Mouse (Mus musculus): ENCODE measurements at regions not wholly inside any gene's neighbourhood (a gene's known extent, or its start where the extent isn't known, plus 50 kb on each side); places are given as distances from the start of the nearest gene placed in this dataset.

DNA sequence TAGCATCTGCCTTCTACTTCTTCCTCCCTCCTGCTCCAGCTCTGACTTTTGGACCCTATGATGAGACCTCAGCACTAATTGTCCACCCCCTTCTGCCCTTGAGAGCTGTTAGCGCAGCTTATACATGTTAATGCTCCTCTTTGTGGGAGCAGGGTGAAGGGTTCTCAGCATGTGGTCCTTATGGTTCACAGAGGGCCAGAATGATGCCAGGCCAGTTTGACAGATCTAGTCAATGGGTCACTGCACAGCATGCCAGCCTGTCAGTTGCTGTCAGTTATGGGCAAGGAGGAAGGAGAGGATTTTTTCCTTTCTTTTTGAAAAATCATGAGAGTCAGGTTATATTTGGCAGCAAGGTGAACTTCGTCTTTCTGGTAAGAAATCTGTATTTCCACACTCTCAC, 68.4 kb downstream of the 4931417E11Rik start:
- H3K4me3 ChIP-seq (ENCODE audit: insufficient read depth, poor library complexity, severe bottlenecking) = no peak overlapping the region
- no peaks in the 10 kb centered on the region for H3K79me3 ChIP-seq (ENCODE audit: low read depth)
- no peaks in the 10 kb centered on the region for H3K79me2 ChIP-seq (ENCODE audit: control insufficient read depth, insufficient read depth)
- TF ChIP-seq MAX (IDR thresholded peaks at IDR 0.05) (no peak), CTCF (IDR thresholded peaks at IDR 0.05; ENCODE audit: control insufficient read depth, insufficient read depth, insufficient read length) (no peak), CEBPB (IDR thresholded peaks at IDR 0.05; ENCODE audit: low read depth) (no peak), MYOG (IDR thresholded peaks at IDR 0.05; ENCODE audit: control insufficient read depth, extremely low read depth, insufficient read length) (no peak), FOSL1 (IDR thresholded peaks at IDR 0.05; ENCODE audit: insufficient read depth, low read length, poor library complexity, severe bottlenecking) (no peak), USF1 (IDR thresholded peaks at IDR 0.05; ENCODE audit: low read depth) (no peak), MYOD1 (IDR thresholded peaks at IDR 0.05; ENCODE audit: control insufficient read depth, insufficient read length, low read depth) (no peak)
- H3K36me3 ChIP-seq (ENCODE audit: control insufficient read depth, insufficient read depth) = no peaks in the 10 kb centered on the region
- no peaks in the 10 kb centered on the region for H3K27me3 ChIP-seq (ENCODE audit: control insufficient read depth, insufficient read depth, insufficient read length)
- H3ac ChIP-seq (ENCODE audit: control insufficient read depth, insufficient read length, low read depth) = no peak overlapping the region

GRCm38 (mm10) chr6:73389301-73389700, 80.2 kb downstream of the 4931417E11Rik start:
- TF ChIP-seq USF1 (IDR thresholded peaks at IDR 0.05; ENCODE audit: low read depth) (no peak), FOSL1 (IDR thresholded peaks at IDR 0.05; ENCODE audit: insufficient read depth, low read length, poor library complexity, severe bottlenecking) (no peak), CEBPB (IDR thresholded peaks at IDR 0.05; ENCODE audit: low read depth) (no peak)
- Histone ChIP-seq H3K27me3 (ENCODE audit: control insufficient read depth, insufficient read depth, insufficient read length) (no peaks in the 10 kb centered on the region), H3K36me3 (ENCODE audit: control insufficient read depth, insufficient read depth) (no peaks in the 10 kb centered on the region), H3K79me3 (ENCODE audit: low read depth) (no peaks in the 10 kb centered on the region), H3K79me2 (ENCODE audit: control insufficient read depth, insufficient read depth) (no peaks in the 10 kb centered on the region), H3K4me3 (ENCODE audit: insufficient read depth, poor library complexity, severe bottlenecking) (no peak overlapping the region), H3ac (ENCODE audit: control insufficient read depth, insufficient read length, low read depth) (no peak overlapping the region)

- Histone ChIP-seq H3K36me3 (ENCODE audit: control insufficient read depth, insufficient read depth) (no peaks in the 10 kb centered on the region), H3K79me2 (ENCODE audit: control insufficient read depth, insufficient read depth) (no peaks in the 10 kb centered on the region), H3K79me3 (ENCODE audit: low read depth) (no peaks in the 10 kb centered on the region), H3K27me3 (ENCODE audit: control insufficient read depth, insufficient read depth, insufficient read length) (no peaks in the 10 kb centered on the region), H3K4me3 (ENCODE audit: insufficient read depth, poor library complexity, severe bottlenecking) (no peak overlapping the region), H3ac (ENCODE audit: control insufficient read depth, insufficient read length, low read depth) (no peak overlapping the region)
- TF ChIP-seq USF1 (IDR thresholded peaks at IDR 0.05; ENCODE audit: low read depth) (no peak), CEBPB (IDR thresholded peaks at IDR 0.05; ENCODE audit: low read depth) (no peak), MYOD1 (IDR thresholded peaks at IDR 0.05; ENCODE audit: control insufficient read depth, insufficient read length, low read depth) (no peak), MAX (IDR thresholded peaks at IDR 0.05) (no peak)
Measured at GRCm38 (mm10) chr6:73386261-73386660, 83.2 kb downstream of the 4931417E11Rik start.

GRCm38 (mm10) chr6:73379825-73380224, 89.6 kb downstream of the 4931417E11Rik start:
- H3ac ChIP-seq (ENCODE audit: control insufficient read depth, insufficient read length, low read depth) = no peak overlapping the region
- H3K79me2 ChIP-seq (ENCODE audit: control insufficient read depth, insufficient read depth) = no peaks in the 10 kb centered on the region
- no peaks in the 10 kb centered on the region for H3K27me3 ChIP-seq (ENCODE audit: control insufficient read depth, insufficient read depth, insufficient read length)
- H3K36me3 ChIP-seq (ENCODE audit: control insufficient read depth, insufficient read depth) = no peaks in the 10 kb centered on the region
- no peaks in the 10 kb centered on the region for H3K79me3 ChIP-seq (ENCODE audit: low read depth)
- H3K4me3 ChIP-seq (ENCODE audit: insufficient read depth, poor library complexity, severe bottlenecking) = no peak overlapping the region
- TF ChIP-seq MYOD1 (IDR thresholded peaks at IDR 0.05; ENCODE audit: control insufficient read depth, insufficient read length, low read depth) (no peak), CEBPB (IDR thresholded peaks at IDR 0.05; ENCODE audit: low read depth) (no peak), USF1 (IDR thresholded peaks at IDR 0.05; ENCODE audit: low read depth) (no peak)

GRCm38 (mm10) chr6:73377884-73378283, 91.6 kb downstream of the 4931417E11Rik start:
- TF ChIP-seq FOSL1 (IDR thresholded peaks at IDR 0.05; ENCODE audit: insufficient read depth, low read length, poor library complexity, severe bottlenecking) (no peak), MYOG (IDR thresholded peaks at IDR 0.05; ENCODE audit: control insufficient read depth, extremely low read depth, insufficient read length) (no peak), MAX (IDR thresholded peaks at IDR 0.05) (no peak), MYOD1 (IDR thresholded peaks at IDR 0.05; ENCODE audit: control insufficient read depth, insufficient read length, low read depth) (no peak), USF1 (IDR thresholded peaks at IDR 0.05; ENCODE audit: low read depth) (no peak), CEBPB (IDR thresholded peaks at IDR 0.05; ENCODE audit: low read depth) (no peak), CTCF (IDR thresholded peaks at IDR 0.05; ENCODE audit: control insufficient read depth, insufficient read depth, insufficient read length) (no peak)
- H3ac ChIP-seq (ENCODE audit: control insufficient read depth, insufficient read length, low read depth) = no peak overlapping the region
- H3K4me3 ChIP-seq (ENCODE audit: insufficient read depth, poor library complexity, severe bottlenecking) = no peak overlapping the region
- peaks cover 3% of the 10 kb centered on the region for H3K27me3 ChIP-seq (ENCODE audit: control insufficient read depth, insufficient read depth, insufficient read length)
- no peaks in the 10 kb centered on the region for H3K79me2 ChIP-seq (ENCODE audit: control insufficient read depth, insufficient read depth)
- no peaks in the 10 kb centered on the region for H3K36me3 ChIP-seq (ENCODE audit: control insufficient read depth, insufficient read depth)
- no peaks in the 10 kb centered on the region for H3K79me3 ChIP-seq (ENCODE audit: low read depth)

DNA sequence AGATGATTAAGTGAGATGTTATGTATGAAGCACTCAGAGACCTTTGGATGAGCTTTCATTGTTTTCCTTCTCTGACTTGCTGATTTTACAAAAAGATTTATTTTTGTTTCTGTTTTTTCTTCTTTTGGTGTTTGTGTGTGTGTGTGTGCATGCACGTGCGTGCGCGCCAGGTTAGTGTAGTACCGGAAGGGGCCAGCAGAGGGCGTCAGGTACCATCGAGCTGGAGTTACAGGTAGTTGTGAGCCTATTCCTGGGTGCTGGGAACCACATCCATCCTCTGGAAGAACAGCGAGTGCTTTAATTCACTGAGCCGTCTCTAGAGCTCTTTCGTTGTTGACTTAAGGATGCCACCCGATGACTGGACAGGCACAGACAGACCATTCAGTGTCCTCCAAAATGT, 93.2 kb downstream of the 4931417E11Rik start:
- Histone ChIP-seq H3K36me3 (ENCODE audit: control insufficient read depth, insufficient read depth) (no peaks in the 10 kb centered on the region), H3K4me3 (ENCODE audit: insufficient read depth, poor library complexity, severe bottlenecking) (no peak overlapping the region), H3K79me3 (ENCODE audit: low read depth) (no peaks in the 10 kb centered on the region), H3ac (ENCODE audit: control insufficient read depth, insufficient read length, low read depth) (no peak overlapping the region), H3K27me3 (ENCODE audit: control insufficient read depth, insufficient read depth, insufficient read length) (peaks cover 3% of the 10 kb centered on the region), H3K79me2 (ENCODE audit: control insufficient read depth, insufficient read depth) (no peaks in the 10 kb centered on the region)
- TF ChIP-seq MYOG (IDR thresholded peaks at IDR 0.05; ENCODE audit: control insufficient read depth, extremely low read depth, insufficient read length) (no peak), MYOD1 (IDR thresholded peaks at IDR 0.05; ENCODE audit: control insufficient read depth, insufficient read length, low read depth) (no peak), CTCF (IDR thresholded peaks at IDR 0.05; ENCODE audit: control insufficient read depth, insufficient read depth, insufficient read length) (no peak), FOSL1 (IDR thresholded peaks at IDR 0.05; ENCODE audit: insufficient read depth, low read length, poor library complexity, severe bottlenecking) (no peak)

Measured in C2C12 (cell line).